Mouse (Mus musculus): ENCODE measurements around the gene Map2k3. TPM values are rescaled to one million over a fixed set of nuclear protein-coding genes. Genes with fewer than 3 reads are reported as not detected.

Map2k3 gene
- polyA plus RNA-seq, 1 experiment from 2014 or later, result 66.4 TPM

GRCm38 (mm10) chr11:60931282-60931868 is 458 bp upstream of the Map2k3 start:
- Histone ChIP-seq H3K9me3 (ENCODE audit: control insufficient read depth, low read length) (no peaks in the 10 kb centered on the region), H3K27ac (replicated peaks; ENCODE audit: low read depth, low read length) (no peak overlapping the region), H3K36me3 (ENCODE audit: control insufficient read depth, insufficient read depth, low read length) (no peaks in the 10 kb centered on the region), H3K27me3 (ENCODE audit: control insufficient read depth, insufficient read depth, low read length) (no peaks in the 10 kb centered on the region), H3K4me2 (ENCODE audit: low read depth, severe bottlenecking) (peak overlapping the region; percentile 76), H3K9ac (ENCODE audit: low read length) (peak overlapping the region; percentile 75; the same call in 1 of the 2 replicates), H3K4me1 (ENCODE audit: control insufficient read depth, insufficient read depth, low read length) (peaks cover 19% of the 10 kb centered on the region), H3K4me3 (ENCODE audit: low read depth, low read length) (peak overlapping the region; percentile 67)
- 2% methylated on average over 30 of the region's 30 CpGs for WGBS
- no peak for ATAC-seq (ENCODE audit: insufficient number of reproducible peaks, low FRiP score, low TSS enrichment, low read depth)
- DNase-seq (ENCODE audit: low spot score), result no peak

GRCm38 (mm10) chr11:60932503-60933020 is 729 bp downstream of the Map2k3 start:
- H3K4me3 ChIP-seq (ENCODE audit: low read depth, low read length), result peak overlapping the region; percentile 67
- no peak overlapping the region for H3K27ac ChIP-seq (replicated peaks; ENCODE audit: low read depth, low read length)
- H3K36me3 ChIP-seq (ENCODE audit: control insufficient read depth, insufficient read depth, low read length), result no peaks in the 10 kb centered on the region
- peaks cover 18% of the 10 kb centered on the region for H3K4me1 ChIP-seq (ENCODE audit: control insufficient read depth, insufficient read depth, low read length)
- peak overlapping the region; percentile 75 for H3K9ac ChIP-seq (ENCODE audit: low read length)
- H3K27me3 ChIP-seq (ENCODE audit: control insufficient read depth, insufficient read depth, low read length), result no peaks in the 10 kb centered on the region
- 8% methylated on average over 7 of the region's 7 CpGs for WGBS
- peak overlapping the region; percentile 76 for H3K4me2 ChIP-seq (ENCODE audit: low read depth, severe bottlenecking)
- ATAC-seq (ENCODE audit: insufficient number of reproducible peaks, low FRiP score, low TSS enrichment, low read depth) (no peak), DNase-seq (ENCODE audit: low spot score) (peak; percentile 25)
- H3K9me3 ChIP-seq (ENCODE audit: control insufficient read depth, low read length), result no peaks in the 10 kb centered on the region

- WGBS, result 81% methylated on average over 10 of the region's 10 CpGs
- H3K4me1 ChIP-seq (ENCODE audit: control insufficient read depth, insufficient read depth, low read length), result peaks cover 17% of the 10 kb centered on the region; the same call in 1 of the 2 replicates
These were observed 1.5 kb downstream of the Map2k3 start for GRCm38 (mm10) chr11:60933178-60933930.

GRCm38 (mm10) chr11:60934795-60935194 is 3.0 kb downstream of the Map2k3 start:
- H3K9ac ChIP-seq (ENCODE audit: low read length), result no peak overlapping the region
- H3K4me3 ChIP-seq (ENCODE audit: low read depth, low read length), result no peak overlapping the region
- 84% methylated on average over 2 of the region's 2 CpGs for WGBS
- no peak overlapping the region for H3K27ac ChIP-seq (replicated peaks; ENCODE audit: low read depth, low read length)
- H3K4me1 ChIP-seq (ENCODE audit: control insufficient read depth, insufficient read depth, low read length), result peaks cover 17% of the 10 kb centered on the region; the same call in 1 of the 2 replicates
- ATAC-seq (ENCODE audit: insufficient number of reproducible peaks, low FRiP score, low TSS enrichment, low read depth) (no peak), DNase-seq (ENCODE audit: low spot score) (no peak)
- H3K4me2 ChIP-seq (ENCODE audit: low read depth, severe bottlenecking), result no peak overlapping the region
- no peaks in the 10 kb centered on the region for H3K36me3 ChIP-seq (ENCODE audit: control insufficient read depth, insufficient read depth, low read length)
- H3K27me3 ChIP-seq (ENCODE audit: control insufficient read depth, insufficient read depth, low read length), result no peaks in the 10 kb centered on the region
- H3K9me3 ChIP-seq (ENCODE audit: control insufficient read depth, low read length), result no peaks in the 10 kb centered on the region

More at GRCm38 (mm10) chr11:60933178-60933930, 1.5 kb downstream of the Map2k3 start:
- ATAC-seq (ENCODE audit: insufficient number of reproducible peaks, low FRiP score, low TSS enrichment, low read depth) (no peak), DNase-seq (ENCODE audit: low spot score) (no peak)
- Histone ChIP-seq H3K9me3 (ENCODE audit: control insufficient read depth, low read length) (no peaks in the 10 kb centered on the region), H3K9ac (ENCODE audit: low read length) (no peak overlapping the region; the same call in 1 of the 2 replicates), H3K27me3 (ENCODE audit: control insufficient read depth, insufficient read depth, low read length) (no peaks in the 10 kb centered on the region), H3K4me2 (ENCODE audit: low read depth, severe bottlenecking) (peak overlapping the region; percentile 76), H3K36me3 (ENCODE audit: control insufficient read depth, insufficient read depth, low read length) (no peaks in the 10 kb centered on the region), H3K27ac (replicated peaks; ENCODE audit: low read depth, low read length) (no peak overlapping the region), H3K4me3 (ENCODE audit: low read depth, low read length) (peak overlapping the region; percentile 67)

GRCm38 (mm10) chr11:60935326-60935974 is 3.6 kb downstream of the Map2k3 start:
- no peak for ATAC-seq (ENCODE audit: insufficient number of reproducible peaks, low FRiP score, low TSS enrichment, low read depth)
- no peak overlapping the region for H3K4me3 ChIP-seq (ENCODE audit: low read depth, low read length)
- H3K9me3 ChIP-seq (ENCODE audit: control insufficient read depth, low read length), result no peaks in the 10 kb centered on the region
- no peaks in the 10 kb centered on the region for H3K27me3 ChIP-seq (ENCODE audit: control insufficient read depth, insufficient read depth, low read length)
- H3K4me1 ChIP-seq (ENCODE audit: control insufficient read depth, insufficient read depth, low read length), result peaks cover 17% of the 10 kb centered on the region; the same call in 1 of the 2 replicates
- 0 out of 2 replicates have a peak overlapping the region, but pooled peaks have one; percentile 39 for H3K27ac ChIP-seq (replicated peaks; ENCODE audit: low read depth, low read length)
- WGBS, result 76% methylated on average over 7 of the region's 7 CpGs
- no peak overlapping the region for H3K4me2 ChIP-seq (ENCODE audit: low read depth, severe bottlenecking)
- no peaks in the 10 kb centered on the region for H3K36me3 ChIP-seq (ENCODE audit: control insufficient read depth, insufficient read depth, low read length)
- no peak overlapping the region for H3K9ac ChIP-seq (ENCODE audit: low read length)
- DNase-seq (ENCODE audit: low spot score), result no peak

GRCm38 (mm10) chr11:60935975-60936373 is 4.1 kb downstream of the Map2k3 start:
- WGBS, result 75% methylated on average over 4 of the region's 4 CpGs
- Histone ChIP-seq H3K9me3 (ENCODE audit: control insufficient read depth, low read length) (no peaks in the 10 kb centered on the region), H3K4me1 (ENCODE audit: control insufficient read depth, insufficient read depth, low read length) (peaks cover 15% of the 10 kb centered on the region; the same call in 1 of the 2 replicates), H3K36me3 (ENCODE audit: control insufficient read depth, insufficient read depth, low read length) (0 out of 2 replicates have a peak, but pooled peaks cover 2% of the 10 kb centered on the region), H3K4me2 (ENCODE audit: low read depth, severe bottlenecking) (no peak overlapping the region), H3K9ac (ENCODE audit: low read length) (no peak overlapping the region), H3K27me3 (ENCODE audit: control insufficient read depth, insufficient read depth, low read length) (no peaks in the 10 kb centered on the region), H3K4me3 (ENCODE audit: low read depth, low read length) (no peak overlapping the region), H3K27ac (replicated peaks; ENCODE audit: low read depth, low read length) (no peak overlapping the region)
- DNase-seq (ENCODE audit: low spot score) (no peak), ATAC-seq (ENCODE audit: insufficient number of reproducible peaks, low FRiP score, low TSS enrichment, low read depth) (no peak)

GRCm38 (mm10) chr11:60937611-60938010 is 5.8 kb downstream of the Map2k3 start:
- Histone ChIP-seq H3K4me1 (ENCODE audit: control insufficient read depth, insufficient read depth, low read length) (peaks cover 13% of the 10 kb centered on the region; the same call in 1 of the 2 replicates), H3K27me3 (ENCODE audit: control insufficient read depth, insufficient read depth, low read length) (no peaks in the 10 kb centered on the region), H3K36me3 (ENCODE audit: control insufficient read depth, insufficient read depth, low read length) (peaks cover 2% of the 10 kb centered on the region; the same call in 1 of the 2 replicates), H3K9me3 (ENCODE audit: control insufficient read depth, low read length) (no peaks in the 10 kb centered on the region), H3K9ac (ENCODE audit: low read length) (no peak overlapping the region), H3K4me2 (ENCODE audit: low read depth, severe bottlenecking) (no peak overlapping the region), H3K27ac (replicated peaks; ENCODE audit: low read depth, low read length) (no peak overlapping the region), H3K4me3 (ENCODE audit: low read depth, low read length) (no peak overlapping the region)
- ATAC-seq (ENCODE audit: insufficient number of reproducible peaks, low FRiP score, low TSS enrichment, low read depth) (no peak), DNase-seq (ENCODE audit: low spot score) (no peak)
- 89% methylated on average over 3 of the region's 3 CpGs for WGBS

- peaks cover 10% of the 10 kb centered on the region for H3K36me3 ChIP-seq (ENCODE audit: control insufficient read depth, insufficient read depth, low read length)
These were observed 7.7 kb downstream of the Map2k3 start for GRCm38 (mm10) chr11:60939487-60939886.

More at GRCm38 (mm10) chr11:60939487-60939886, 7.7 kb downstream of the Map2k3 start:
- ATAC-seq (ENCODE audit: insufficient number of reproducible peaks, low FRiP score, low TSS enrichment, low read depth) (no peak), DNase-seq (ENCODE audit: low spot score) (no peak)
- no peak overlapping the region for H3K4me3 ChIP-seq (ENCODE audit: low read depth, low read length)
- 82% methylated on average over 3 of the region's 3 CpGs for WGBS
- H3K4me2 ChIP-seq (ENCODE audit: low read depth, severe bottlenecking), result no peak overlapping the region
- no peak overlapping the region for H3K9ac ChIP-seq (ENCODE audit: low read length)
- H3K27me3 ChIP-seq (ENCODE audit: control insufficient read depth, insufficient read depth, low read length), result no peaks in the 10 kb centered on the region
- H3K4me1 ChIP-seq (ENCODE audit: control insufficient read depth, insufficient read depth, low read length), result peaks cover 3% of the 10 kb centered on the region; the same call in 1 of the 2 replicates
- H3K27ac ChIP-seq (replicated peaks; ENCODE audit: low read depth, low read length), result no peak overlapping the region
- H3K9me3 ChIP-seq (ENCODE audit: control insufficient read depth, low read length), result no peaks in the 10 kb centered on the region
